Mouse (Mus musculus) intestine, embryonic 14.5 days (tissue): ENCODE measurements around the gene Crlf1. TPM values are rescaled to one million over a fixed set of nuclear protein-coding genes. Genes with fewer than 3 reads are reported as not detected.

Experiments
- ATAC-seq: fragments of 200-750 bp; cut with Nextera tagmentation; replicated peaks from 2 replicates; pipeline ENCODE4 v1.8.0; 2017; ENCODE audit warnings: low read depth, moderate number of reproducible peaks, moderate TSS enrichment, moderate library complexity; ENCODE audit not compliant: low FRiP score, low TSS enrichment
- DNase-seq: peaks from one replicate; pipeline ENCODE4 v3.0.0-alpha.2; 2018; ENCODE audit warnings: low spot score
- H3K27ac ChIP-seq: fragments of 300-500 bp; sonication (generic); 2 replicates; pipeline ENCODE4 v1.5.1; 2014; ENCODE audit warnings: low read depth, mild to moderate bottlenecking, control low read depth
- H3K27me3 ChIP-seq: fragments of 300-500 bp; sonication (generic); replicated peaks from 2 replicates; pipeline ENCODE4 v1.6.1; 2014; ENCODE audit warnings: low read length, control low read depth; ENCODE audit not compliant: control insufficient read depth, insufficient read depth
- H3K36me3 ChIP-seq: fragments of 300-500 bp; sonication (generic); 2 replicates; pipeline ENCODE4 v1.6.1; 2014; ENCODE audit warnings: low read length, control low read depth; ENCODE audit not compliant: control insufficient read depth, insufficient read depth
- H3K4me1 ChIP-seq: fragments of 300-500 bp; sonication (generic); replicated peaks from 2 replicates; pipeline ENCODE4 v1.6.1; 2014; ENCODE audit warnings: low read length, control low read depth, mixed read lengths; ENCODE audit not compliant: control insufficient read depth, insufficient read depth
- H3K4me2 ChIP-seq: fragments of 300-500 bp; sonication (generic); 2 replicates; pipeline ENCODE4 v1.6.1; 2014; ENCODE audit warnings: low read length
- H3K4me3 ChIP-seq: fragments of 300-500 bp; sonication (generic); 2 replicates; pipeline ENCODE4 v1.5.1; 2014; ENCODE audit warnings: low read depth, low read length, control low read depth, mixed read lengths
- H3K9ac ChIP-seq: fragments of 300-500 bp; sonication (generic); 2 replicates; pipeline ENCODE4 v1.6.1; 2014; ENCODE audit warnings: mild to moderate bottlenecking, low read length
- H3K9me3 ChIP-seq: fragments of 300-500 bp; sonication (generic); 2 replicates; pipeline ENCODE4 v1.6.1; 2016; ENCODE audit warnings: low read length, control low read depth; ENCODE audit not compliant: control insufficient read depth
- WGBS: fragments of 180-500 bp; shearing (Covaris S2); extraction: QIAGEN DNeasy Blood & Tissue Kit; methylation state at CpG from one replicate; pipeline ENCODE4 v1.1.7; 2014; 5-methylcytosine and 5-hydroxymethylcytosine counted together
- polyA plus RNA-seq: library from polyadenylated mRNA; unstranded; fragments of >200 nt; fragmentation: Nextera tagmentation; extraction: Ambion mirVana; gene quantifications from 2 replicates; pipeline ENCODE4 v1.2.1, GENCODE M21; 2014

Gene Crlf1
- polyA plus RNA-seq, 1 experiment from 2014 or later: 1.4 TPM

- H3K9me3 ChIP-seq: no peaks in the 10 kb centered on the region
- peak overlapping the region; percentile 94; the same call in 1 of the 2 replicates for H3K27ac ChIP-seq
- H3K36me3 ChIP-seq: peaks cover 21% of the 10 kb centered on the region
- H3K4me1 ChIP-seq: peaks cover 26% of the 10 kb centered on the region
- peak overlapping the region; percentile 79 for H3K4me3 ChIP-seq
- ATAC-seq: no peak
- DNase-seq: no peak
- H3K9ac ChIP-seq: peak overlapping the region; percentile 84
- no peaks in the 10 kb centered on the region for H3K27me3 ChIP-seq
- 8% methylated on average over 4 of the region's 4 CpGs for WGBS
- peak overlapping the region; percentile 96 for H3K4me2 ChIP-seq
Observed at GRCm38 (mm10) chr8:70540013-70540506, 47.1 kb downstream of the Crlf1 start.

- H3K9me3 ChIP-seq: no peaks in the 10 kb centered on the region
- peak overlapping the region; percentile 79 for H3K4me3 ChIP-seq
- peak overlapping the region; percentile 84 for H3K9ac ChIP-seq
- H3K27me3 ChIP-seq: no peaks in the 10 kb centered on the region
- peak overlapping the region; percentile 96 for H3K4me2 ChIP-seq
- peaks cover 15% of the 10 kb centered on the region for H3K36me3 ChIP-seq
- ATAC-seq (no peak), DNase-seq (no peak)
- peaks cover 26% of the 10 kb centered on the region for H3K4me1 ChIP-seq
- WGBS: 44% methylated on average over 7 of the region's 7 CpGs
- H3K27ac ChIP-seq: no peak overlapping the region
Observed at GRCm38 (mm10) chr8:70540507-70541071, 47.6 kb downstream of the Crlf1 start.

- WGBS: 83% methylated on average over 5 of the region's 5 CpGs
- Histone ChIP-seq H3K4me3 (peak overlapping the region; percentile 79; the same call in 1 of the 2 replicates), H3K9ac (peak overlapping the region; percentile 84), H3K9me3 (no peaks in the 10 kb centered on the region), H3K4me1 (peaks cover 26% of the 10 kb centered on the region), H3K27ac (no peak overlapping the region), H3K27me3 (no peaks in the 10 kb centered on the region), H3K4me2 (peak overlapping the region; percentile 96), H3K36me3 (peaks cover 10% of the 10 kb centered on the region)
- no peak for ATAC-seq
- DNase-seq: no peak
Observed at GRCm38 (mm10) chr8:70541081-70541480, 48.1 kb downstream of the Crlf1 start.

- Histone ChIP-seq H3K9ac (no peak overlapping the region), H3K4me3 (no peak overlapping the region), H3K4me2 (no peak overlapping the region), H3K27ac (no peak overlapping the region), H3K27me3 (no peaks in the 10 kb centered on the region), H3K9me3 (no peaks in the 10 kb centered on the region), H3K4me1 (peaks cover 26% of the 10 kb centered on the region), H3K36me3 (no peaks in the 10 kb centered on the region)
- no peak for ATAC-seq
- 53% methylated on average over 6 of the region's 6 CpGs for WGBS
- no peak for DNase-seq
Observed at GRCm38 (mm10) chr8:70544200-70544687, 51.3 kb downstream of the Crlf1 start.

GRCm38 (mm10) chr8:70546412-70546811, 53.5 kb downstream of the Crlf1 start:
- H3K4me2 ChIP-seq: no peak overlapping the region
- no peak for DNase-seq
- H3K9ac ChIP-seq: no peak overlapping the region
- no peak for ATAC-seq
- H3K27ac ChIP-seq: no peak overlapping the region
- peaks cover 12% of the 10 kb centered on the region for H3K4me1 ChIP-seq
- no peaks in the 10 kb centered on the region for H3K9me3 ChIP-seq
- no peaks in the 10 kb centered on the region for H3K27me3 ChIP-seq
- H3K36me3 ChIP-seq: no peaks in the 10 kb centered on the region
- H3K4me3 ChIP-seq: no peak overlapping the region
- WGBS: 83% methylated on average over 4 of the region's 4 CpGs

- DNase-seq: no peak
- 89% methylated on average over 6 of the region's 6 CpGs for WGBS
- H3K4me2 ChIP-seq: no peak overlapping the region
- no peaks in the 10 kb centered on the region for H3K27me3 ChIP-seq
- no peak for ATAC-seq
- peaks cover 13% of the 10 kb centered on the region for H3K4me1 ChIP-seq
- H3K27ac ChIP-seq: no peak overlapping the region
- H3K9me3 ChIP-seq: no peaks in the 10 kb centered on the region
- no peak overlapping the region for H3K9ac ChIP-seq
- no peak overlapping the region for H3K4me3 ChIP-seq
- H3K36me3 ChIP-seq: no peaks in the 10 kb centered on the region
Observed at GRCm38 (mm10) chr8:70547762-70548161, 54.8 kb downstream of the Crlf1 start.

- no peak overlapping the region for H3K9ac ChIP-seq
- WGBS: 92% methylated on average over 10 of the region's 10 CpGs
Observed at GRCm38 (mm10) chr8:70549412-70550184, 56.6 kb downstream of the Crlf1 start.

GRCm38 (mm10) chr8:70551558-70552161, 58.7 kb downstream of the Crlf1 start:
- H3K27ac ChIP-seq: no peak overlapping the region
- H3K9ac ChIP-seq: no peak overlapping the region
- WGBS: 61% methylated on average over 3 of the region's 3 CpGs
- DNase-seq: no peak
- H3K36me3 ChIP-seq: no peaks in the 10 kb centered on the region
- H3K4me2 ChIP-seq: no peak overlapping the region
- no peak overlapping the region for H3K4me3 ChIP-seq
- ATAC-seq: no peak
- H3K4me1 ChIP-seq: peaks cover 18% of the 10 kb centered on the region
- no peaks in the 10 kb centered on the region for H3K9me3 ChIP-seq
- H3K27me3 ChIP-seq: no peaks in the 10 kb centered on the region

More at GRCm38 (mm10) chr8:70549412-70550184, 56.6 kb downstream of the Crlf1 start:
- Histone ChIP-seq H3K27me3 (no peaks in the 10 kb centered on the region), H3K4me3 (no peak overlapping the region), H3K4me1 (peaks cover 18% of the 10 kb centered on the region), H3K4me2 (no peak overlapping the region), H3K36me3 (no peaks in the 10 kb centered on the region), H3K27ac (no peak overlapping the region), H3K9me3 (no peaks in the 10 kb centered on the region)
- ATAC-seq (no peak), DNase-seq (no peak)
